Mouse (Mus musculus): ENCODE results near the gene Aldh1l1. TPM values are rescaled to one million over a fixed set of nuclear protein-coding genes. Genes with fewer than 3 reads are reported as not detected.

Gene Aldh1l1
- total and polyA plus RNA-seq, 3 experiments = 0.04 to 0.14 TPM; not detected in 1

DNA sequence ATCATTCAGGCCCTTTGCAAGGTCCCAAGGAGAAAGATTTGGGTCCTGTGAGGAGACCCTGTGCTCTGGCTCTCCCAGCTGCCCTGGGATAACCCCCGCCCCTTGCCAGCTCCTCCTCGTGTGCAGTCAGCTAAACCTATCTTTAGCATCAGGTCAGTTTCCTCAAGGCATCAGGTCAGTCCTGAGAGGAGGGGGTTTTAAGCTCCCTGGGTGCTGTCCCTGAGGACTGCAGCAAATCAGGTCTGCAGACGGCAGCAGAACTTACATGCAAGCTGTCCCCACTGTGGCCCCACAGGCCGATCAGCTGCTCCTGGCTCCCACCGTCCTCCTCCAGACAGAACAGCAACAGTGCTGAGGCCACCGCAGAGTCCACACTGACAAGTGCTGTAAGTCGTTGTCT, 115.5 kb downstream of the Aldh1l1 start:
- Histone ChIP-seq H3K9me3 (replicated peaks; ENCODE audit: insufficient read depth, low read length) (no peaks in the 10 kb centered on the region), H3K4me3 (ENCODE audit: control insufficient read depth in 1 of 2, insufficient read depth in 1 of 2, low read depth in 2 of 2, low read length in 2 of 2) (no peak overlapping the region), H3K36me3 (ENCODE audit: control insufficient read depth in 1 of 2, insufficient read depth in 2 of 2, low read length in 2 of 2) (peaks cover 0 to 4% of the 10 kb centered on the region in 2 experiments; a peak in 1 of 4 replicates), H3K4me1 (ENCODE audit: control insufficient read depth in 1 of 2, insufficient read depth in 2 of 2, low read length in 2 of 2) (peaks cover 6 to 7% of the 10 kb centered on the region in 2 experiments), H3K27me3 (ENCODE audit: control insufficient read depth in 1 of 2, insufficient read depth in 2 of 2, low read length in 2 of 2) (no peaks in the 10 kb centered on the region), H3K79me2 (ENCODE audit: control insufficient read depth, insufficient read depth, low read length, poor library complexity) (no peaks in the 10 kb centered on the region; the same call in 1 of the 2 replicates), H3K9ac (ENCODE audit: control insufficient read depth, low read depth, low read length, poor library complexity, severe bottlenecking) (no peak overlapping the region), H3K27ac (ENCODE audit: control insufficient read depth, low read depth, low read length) (no peak overlapping the region)
- no peak for TF ChIP-seq POLR2AphosphoS5 (IDR thresholded peaks at IDR 0.05; ENCODE audit: borderline replicate concordance, low read depth, low read length)
- TF ChIP-seq ZNF384 (IDR thresholded peaks at IDR 0.05; ENCODE audit: low read depth, low read length) = no peak
- TF ChIP-seq ELF1 (IDR thresholded peaks at IDR 0.05; ENCODE audit: low read depth, low read length) = no peak
- no peak for TF ChIP-seq SMC3 (IDR thresholded peaks at IDR 0.05; ENCODE audit: low read depth, low read length)
- no peak for TF ChIP-seq TBP (IDR thresholded peaks at IDR 0.05; ENCODE audit: low read depth, low read length)
- no peak for TF ChIP-seq MAX (IDR thresholded peaks at IDR 0.05; ENCODE audit: low read length)
- TF ChIP-seq MYC (IDR thresholded peaks at IDR 0.05; ENCODE audit: low read depth, low read length) = no peak
- no peak for TF ChIP-seq ZMIZ1 (IDR thresholded peaks at IDR 0.05; ENCODE audit: low read depth, low read length)
- TF ChIP-seq EP300 (IDR thresholded peaks at IDR 0.05; ENCODE audit: low read depth in 1 of 2, low read length in 2 of 2) = no peak
- no peak for TF ChIP-seq CHD2 (IDR thresholded peaks at IDR 0.05; ENCODE audit: low read length)
- TF ChIP-seq TAL1 (IDR thresholded peaks at IDR 0.05; ENCODE audit: low read length) = no peak
- TF ChIP-seq NELFE (IDR thresholded peaks at IDR 0.05; ENCODE audit: low read depth, low read length) = no peak
- TF ChIP-seq POLR2A (IDR thresholded peaks at IDR 0.05; ENCODE audit: control insufficient read depth in 1 of 2, insufficient read depth in 1 of 2, low read depth in 1 of 2, low read length in 2 of 2, poor library complexity in 1 of 2) = no peak
- no peak for TF ChIP-seq MAFK (IDR thresholded peaks at IDR 0.05; ENCODE audit: borderline replicate concordance, low read depth, low read length)
- TF ChIP-seq ZKSCAN1 (IDR thresholded peaks at IDR 0.05; ENCODE audit: low read depth, low read length) = no peak
- no peak for TF ChIP-seq JUND (IDR thresholded peaks at IDR 0.05; ENCODE audit: low read depth, low read length)
- no peak for TF ChIP-seq CTCF (IDR thresholded peaks at IDR 0.05 in 2 of 3, conservative IDR thresholded peaks at IDR 0.05 in 1 of 3; ENCODE audit: control insufficient read depth in 1 of 3, insufficient read depth in 1 of 3, low read depth in 2 of 3, low read length in 3 of 3, poor library complexity in 1 of 3, severe bottlenecking in 1 of 3)
- TF ChIP-seq MYB (IDR thresholded peaks at IDR 0.05; ENCODE audit: low read depth, low read length) = no peak
- no peak for TF ChIP-seq ETS1 (IDR thresholded peaks at IDR 0.05; ENCODE audit: low read depth, low read length)
- no peak for DNase-seq (ENCODE audit: low read depth, low spot score)

DNA sequence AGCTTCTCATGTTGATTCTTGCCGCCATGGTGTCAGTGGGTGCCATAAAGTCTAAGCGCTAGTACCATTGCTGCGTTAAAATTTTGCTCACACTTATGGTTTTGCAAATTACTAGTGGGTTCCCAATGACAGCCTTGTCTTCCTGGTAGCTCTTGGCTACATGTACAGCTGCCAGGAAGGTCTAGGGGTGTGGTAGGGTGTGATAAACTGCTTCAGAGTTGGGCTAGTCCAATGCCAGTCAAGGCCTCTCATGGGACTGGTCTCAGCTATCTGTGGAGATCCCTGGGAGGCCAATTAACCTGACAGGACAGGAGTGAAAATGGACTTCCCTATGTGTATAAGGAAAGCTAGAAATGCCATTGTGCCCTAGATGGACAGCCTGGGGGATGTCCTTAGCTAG, 116.1 kb downstream of the Aldh1l1 start:
- Histone ChIP-seq H3K27ac (ENCODE audit: control insufficient read depth, low read depth, low read length) (no peak overlapping the region), H3K9me3 (replicated peaks; ENCODE audit: insufficient read depth, low read length) (no peaks in the 10 kb centered on the region), H3K36me3 (ENCODE audit: control insufficient read depth in 1 of 2, insufficient read depth in 2 of 2, low read length in 2 of 2) (peaks cover 0 to 6% of the 10 kb centered on the region in 2 experiments; a peak in 1 of 4 replicates), H3K4me3 (ENCODE audit: control insufficient read depth in 1 of 2, insufficient read depth in 1 of 2, low read depth in 2 of 2, low read length in 2 of 2) (no peak overlapping the region), H3K9ac (ENCODE audit: control insufficient read depth, low read depth, low read length, poor library complexity, severe bottlenecking) (no peak overlapping the region), H3K4me1 (ENCODE audit: control insufficient read depth in 1 of 2, insufficient read depth in 2 of 2, low read length in 2 of 2) (peaks cover 6 to 9% of the 10 kb centered on the region in 2 experiments), H3K27me3 (ENCODE audit: control insufficient read depth in 1 of 2, insufficient read depth in 2 of 2, low read length in 2 of 2) (no peaks in the 10 kb centered on the region), H3K79me2 (ENCODE audit: control insufficient read depth, insufficient read depth, low read length, poor library complexity) (no peaks in the 10 kb centered on the region; the same call in 1 of the 2 replicates)
- no peak for DNase-seq (ENCODE audit: low read depth, low spot score)
- TF ChIP-seq MYB (IDR thresholded peaks at IDR 0.05; ENCODE audit: low read depth, low read length) = no peak
- no peak for TF ChIP-seq MXI1 (IDR thresholded peaks at IDR 0.05; ENCODE audit: low read depth, low read length)
- TF ChIP-seq RAD21 (IDR thresholded peaks at IDR 0.05; ENCODE audit: low read depth, low read length) = no peak
- no peak for TF ChIP-seq USF2 (IDR thresholded peaks at IDR 0.05; ENCODE audit: borderline replicate concordance in 1 of 2, insufficient read depth in 1 of 2, low read depth in 1 of 2, low read length in 2 of 2)
- TF ChIP-seq TBP (IDR thresholded peaks at IDR 0.05; ENCODE audit: low read depth, low read length) = no peak
- TF ChIP-seq CHD2 (IDR thresholded peaks at IDR 0.05; ENCODE audit: low read length) = no peak
- TF ChIP-seq HCFC1 (IDR thresholded peaks at IDR 0.05; ENCODE audit: low read depth, low read length) = no peak
